Mouse (Mus musculus) limb, embryonic 13.5 days (tissue): ENCODE results near the gene Kcnj9. TPM values are rescaled to one million over a fixed set of nuclear protein-coding genes. Genes with fewer than 3 reads are reported as not detected.

Source experiments
- ATAC-seq: fragments of 200-750 bp; cut with Nextera tagmentation; 2 replicates; pipeline ENCODE4 v1.8.0; 2017; ENCODE audit warnings: low read depth, moderate number of reproducible peaks, moderate TSS enrichment; ENCODE audit not compliant: low FRiP score
- H3K27ac ChIP-seq: fragments of 300-500 bp; sonication (generic); 2 replicates; pipeline ENCODE4 v1.5.1; 2015; ENCODE audit warnings: inconsistent platforms, mild to moderate bottlenecking, moderate library complexity
- H3K27me3 ChIP-seq: fragments of 300-500 bp; sonication (generic); 2 replicates; pipeline ENCODE4 v1.6.1; 2015; ENCODE audit warnings: mild to moderate bottlenecking, inconsistent platforms
- H3K36me3 ChIP-seq: fragments of 300-500 bp; sonication (generic); 2 replicates; pipeline ENCODE4 v1.6.1; 2015; ENCODE audit warnings: inconsistent platforms, mild to moderate bottlenecking, moderate library complexity
- H3K4me1 ChIP-seq: fragments of 300-500 bp; sonication (generic); 2 replicates; pipeline ENCODE4 v1.6.1; 2015; ENCODE audit warnings: inconsistent platforms
- H3K4me2 ChIP-seq: fragments of 300-500 bp; sonication (generic); replicated peaks from 2 replicates; pipeline ENCODE4 v1.6.1; 2015; ENCODE audit warnings: inconsistent platforms, mild to moderate bottlenecking, moderate library complexity
- H3K4me3 ChIP-seq: fragments of 300-500 bp; sonication (generic); 2 replicates; pipeline ENCODE4 v1.5.1; 2015; ENCODE audit warnings: moderate library complexity, mild to moderate bottlenecking, inconsistent platforms
- H3K9ac ChIP-seq: fragments of 300-500 bp; sonication (generic); 2 replicates; pipeline ENCODE4 v1.6.1; 2015; ENCODE audit warnings: mild to moderate bottlenecking, inconsistent platforms
- H3K9me3 ChIP-seq: fragments of 300-500 bp; sonication (generic); 2 replicates; pipeline ENCODE4 v1.6.1; 2016; ENCODE audit warnings: inconsistent platforms
- WGBS: fragments of 180-500 bp; shearing (Covaris S2); methylation state at CpG from one replicate; pipeline ENCODE4 v1.1.7; 2015; 5-methylcytosine and 5-hydroxymethylcytosine counted together
- polyA plus RNA-seq: library from polyadenylated mRNA; unstranded; fragments of >200 nt; fragmentation: Nextera tagmentation; extraction: Ambion mirVana; gene quantifications from 2 replicates; pipeline ENCODE4 v1.2.1, GENCODE M21; 2015

Gene Kcnj9
- polyA plus RNA-seq, 1 experiment from 2014 or later: 0.06 TPM

GRCm38 (mm10) chr1:172309699-172310398 lies 19.3 kb downstream of the Kcnj9 start:
- peak; percentile 81 for ATAC-seq
- H3K36me3 ChIP-seq: no peaks in the 10 kb centered on the region
- 2% methylated on average over 14 of the region's 14 CpGs for WGBS

DNA sequence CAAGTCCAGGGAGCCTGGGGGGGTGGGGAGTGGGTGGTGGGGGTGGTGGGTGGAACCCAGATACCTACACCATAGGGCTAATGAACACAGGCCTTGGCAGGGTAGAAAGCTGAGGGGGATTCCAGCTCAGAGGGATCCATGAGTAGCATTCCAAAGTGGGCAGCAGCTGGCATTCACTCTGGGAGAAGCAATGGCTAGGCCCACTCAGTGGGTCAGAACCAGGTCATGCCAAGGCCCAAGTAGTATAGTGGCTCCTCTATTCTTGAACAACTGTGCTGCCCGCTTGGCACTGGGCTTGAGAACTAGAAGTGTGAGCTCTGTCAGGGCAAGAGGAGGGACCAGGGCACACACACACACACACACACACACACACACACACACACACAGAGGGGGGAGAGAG lies 20.7 kb downstream of the Kcnj9 start:
- Histone ChIP-seq H3K4me2 (no peak overlapping the region), H3K9ac (peak overlapping the region; percentile 19; the same call in 1 of the 2 replicates), H3K4me1 (peaks cover 44% of the 10 kb centered on the region), H3K27me3 (no peaks in the 10 kb centered on the region), H3K36me3 (no peaks in the 10 kb centered on the region), H3K27ac (peak overlapping the region; percentile 79; the same call in 1 of the 2 replicates), H3K9me3 (no peaks in the 10 kb centered on the region), H3K4me3 (no peak overlapping the region)
- no peak for ATAC-seq
- no CpG with 5 or more reads among the region's 1 CpGs for WGBS

More at GRCm38 (mm10) chr1:172309699-172310398, 19.3 kb downstream of the Kcnj9 start:
- H3K4me3 ChIP-seq: peak overlapping the region; percentile 31
- H3K9ac ChIP-seq: peak overlapping the region; percentile 62
- peaks cover 47% of the 10 kb centered on the region for H3K4me1 ChIP-seq
- H3K27me3 ChIP-seq: no peaks in the 10 kb centered on the region
- H3K4me2 ChIP-seq: peak overlapping the region; percentile 93
- peak overlapping the region; percentile 89 for H3K27ac ChIP-seq
- H3K9me3 ChIP-seq: no peaks in the 10 kb centered on the region

DNA sequence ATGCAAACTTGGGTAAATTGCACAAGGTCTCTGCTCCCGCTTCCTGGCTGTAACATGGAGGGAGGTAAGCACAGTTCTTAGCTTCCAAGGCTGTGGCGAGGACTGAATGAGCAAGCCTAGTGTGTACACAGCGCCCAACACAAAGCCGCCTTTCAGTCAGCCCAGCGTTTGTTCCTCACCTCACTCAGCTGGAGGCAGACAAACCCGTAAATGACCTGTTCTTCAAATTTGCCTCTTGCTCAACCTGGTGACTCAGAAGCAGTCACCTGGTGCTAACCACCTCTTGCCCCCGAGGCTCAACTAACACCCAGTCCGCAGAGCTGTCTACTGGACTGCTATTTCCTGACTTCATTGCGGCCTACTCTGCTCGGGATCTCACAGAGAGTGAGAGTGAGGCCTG lies 21.2 kb downstream of the Kcnj9 start:
- Histone ChIP-seq H3K27ac (peak overlapping the region; percentile 79; the same call in 1 of the 2 replicates), H3K36me3 (no peaks in the 10 kb centered on the region), H3K4me2 (no peak overlapping the region), H3K9me3 (no peaks in the 10 kb centered on the region), H3K27me3 (no peaks in the 10 kb centered on the region), H3K9ac (peak overlapping the region; percentile 19; the same call in 1 of the 2 replicates), H3K4me3 (no peak overlapping the region), H3K4me1 (peaks cover 44% of the 10 kb centered on the region)
- no peak for ATAC-seq
- WGBS: 53% methylated on average over 10 of the region's 10 CpGs

- Histone ChIP-seq H3K4me3 (no peak overlapping the region), H3K9me3 (no peaks in the 10 kb centered on the region), H3K27me3 (no peaks in the 10 kb centered on the region), H3K9ac (no peak overlapping the region), H3K4me1 (peaks cover 51% of the 10 kb centered on the region), H3K27ac (0 out of 2 replicates have a peak overlapping the region, but pooled peaks have one; percentile 39), H3K4me2 (no peak overlapping the region), H3K36me3 (no peaks in the 10 kb centered on the region)
- ATAC-seq: no peak
- WGBS: 84% methylated on average over 6 of the region's 6 CpGs
Measured at GRCm38 (mm10) chr1:172306885-172307284, 22.2 kb downstream of the Kcnj9 start.

DNA sequence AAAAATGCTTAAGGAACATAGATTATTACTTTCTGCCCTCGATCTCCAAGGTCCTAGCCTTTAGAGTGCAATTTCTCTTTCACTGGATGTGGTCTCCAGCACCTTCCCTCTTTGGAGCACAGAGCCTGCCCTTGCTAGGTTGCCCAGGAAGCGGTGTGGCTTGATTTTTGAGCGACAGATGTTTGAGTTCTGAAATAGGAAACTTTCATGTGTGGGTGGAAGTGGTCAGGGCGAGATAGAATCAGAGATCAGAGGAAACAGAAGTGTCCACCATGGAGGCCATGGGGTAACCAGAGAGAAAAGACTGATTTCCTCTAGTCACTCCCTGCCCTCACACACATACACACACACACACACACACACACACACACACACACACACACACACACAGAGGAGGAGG lies 22.9 kb downstream of the Kcnj9 start:
- no peak overlapping the region for H3K4me3 ChIP-seq
- H3K36me3 ChIP-seq: no peaks in the 10 kb centered on the region
- H3K27ac ChIP-seq: no peak overlapping the region; the same call in 1 of the 2 replicates
- 73% methylated on average over 4 of the region's 4 CpGs for WGBS
- no peaks in the 10 kb centered on the region for H3K27me3 ChIP-seq
- no peak overlapping the region for H3K4me2 ChIP-seq
- ATAC-seq: no peak
- H3K4me1 ChIP-seq: peaks cover 58% of the 10 kb centered on the region
- no peaks in the 10 kb centered on the region for H3K9me3 ChIP-seq
- no peak overlapping the region for H3K9ac ChIP-seq

- H3K9ac ChIP-seq: no peak overlapping the region
- no peak for ATAC-seq
- H3K9me3 ChIP-seq: no peaks in the 10 kb centered on the region
- H3K36me3 ChIP-seq: no peaks in the 10 kb centered on the region
- H3K4me3 ChIP-seq: no peak overlapping the region
- WGBS: 77% methylated on average over 3 of the region's 3 CpGs
- no peaks in the 10 kb centered on the region for H3K27me3 ChIP-seq
- H3K4me2 ChIP-seq: no peak overlapping the region
- peaks cover 58% of the 10 kb centered on the region for H3K4me1 ChIP-seq
- no peak overlapping the region for H3K27ac ChIP-seq
Measured at GRCm38 (mm10) chr1:172305635-172306034, 23.5 kb downstream of the Kcnj9 start.

DNA sequence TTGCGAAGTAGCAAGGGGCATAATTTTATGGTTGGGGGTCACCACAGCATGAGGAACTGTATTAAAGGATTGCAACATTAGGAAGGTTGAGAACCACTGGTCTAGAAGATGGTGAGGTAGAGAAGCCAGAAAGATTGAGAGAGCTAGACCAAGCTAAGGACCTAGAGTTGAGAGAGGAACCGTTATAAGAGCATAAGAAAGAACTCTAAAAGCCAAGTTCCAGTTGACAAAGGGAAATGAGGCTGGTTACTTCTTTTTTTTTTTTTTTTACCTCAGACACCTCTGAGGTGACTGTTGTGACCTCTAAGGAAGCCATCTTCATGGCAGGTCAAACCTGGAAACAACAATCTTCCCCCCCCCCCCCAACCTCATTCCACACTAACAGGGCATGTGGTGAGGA lies 24.0 kb downstream of the Kcnj9 start:
- Histone ChIP-seq H3K27ac (no peak overlapping the region), H3K9ac (no peak overlapping the region), H3K36me3 (no peaks in the 10 kb centered on the region), H3K27me3 (no peaks in the 10 kb centered on the region), H3K4me2 (no peak overlapping the region), H3K4me1 (peaks cover 58% of the 10 kb centered on the region), H3K4me3 (no peak overlapping the region), H3K9me3 (no peaks in the 10 kb centered on the region)
- 91% methylated on average over 2 of the region's 2 CpGs for WGBS
- ATAC-seq: no peak

GRCm38 (mm10) chr1:172304443-172304842 lies 24.7 kb downstream of the Kcnj9 start:
- H3K4me1 ChIP-seq: peaks cover 60% of the 10 kb centered on the region
- H3K9ac ChIP-seq: no peak overlapping the region
- H3K4me3 ChIP-seq: no peak overlapping the region
- no peaks in the 10 kb centered on the region for H3K9me3 ChIP-seq
- no peaks in the 10 kb centered on the region for H3K27me3 ChIP-seq
- 68% methylated on average over 6 of the region's 6 CpGs for WGBS
- H3K27ac ChIP-seq: no peak overlapping the region
- H3K36me3 ChIP-seq: no peaks in the 10 kb centered on the region
- no peak for ATAC-seq
- H3K4me2 ChIP-seq: no peak overlapping the region

DNA sequence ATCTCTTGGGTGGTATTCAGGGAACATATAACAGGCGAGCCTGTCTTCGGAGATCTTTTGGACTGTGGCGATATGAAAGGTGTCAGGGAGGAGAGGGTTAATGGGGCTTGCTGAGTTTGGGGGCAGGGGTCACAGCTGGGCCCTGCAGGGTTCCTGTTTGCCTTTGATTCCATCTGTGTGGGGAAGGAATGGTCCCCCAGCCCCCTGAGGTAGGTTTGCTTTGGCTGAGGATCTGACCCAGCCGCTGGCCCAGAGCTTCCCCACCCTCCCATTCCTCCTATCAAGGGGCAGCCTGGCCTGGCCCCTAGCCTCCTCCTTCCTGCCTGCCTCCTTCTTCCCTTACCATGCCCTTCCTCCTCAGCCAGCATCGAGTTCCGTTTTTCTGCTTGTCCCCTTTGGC lies 26.3 kb downstream of the Kcnj9 start:
- H3K36me3 ChIP-seq: no peaks in the 10 kb centered on the region
- no peaks in the 10 kb centered on the region for H3K9me3 ChIP-seq
- peaks cover 59% of the 10 kb centered on the region for H3K4me1 ChIP-seq
- H3K27ac ChIP-seq: peak overlapping the region; percentile 39; the same call in 1 of the 2 replicates
- no peak overlapping the region for H3K4me3 ChIP-seq
- no peak for ATAC-seq
- no peak overlapping the region for H3K4me2 ChIP-seq
- 11% methylated on average over 6 of the region's 6 CpGs for WGBS
- H3K27me3 ChIP-seq: no peaks in the 10 kb centered on the region
- no peak overlapping the region for H3K9ac ChIP-seq

- ATAC-seq: no peak
- Histone ChIP-seq H3K9ac (no peak overlapping the region), H3K4me3 (no peak overlapping the region), H3K4me2 (no peak overlapping the region), H3K27me3 (no peaks in the 10 kb centered on the region), H3K36me3 (no peaks in the 10 kb centered on the region), H3K4me1 (peaks cover 62% of the 10 kb centered on the region), H3K27ac (no peak overlapping the region), H3K9me3 (no peaks in the 10 kb centered on the region)
- 61% methylated on average over 3 of the region's 3 CpGs for WGBS
Measured at GRCm38 (mm10) chr1:172302311-172302710, 26.8 kb downstream of the Kcnj9 start.

DNA sequence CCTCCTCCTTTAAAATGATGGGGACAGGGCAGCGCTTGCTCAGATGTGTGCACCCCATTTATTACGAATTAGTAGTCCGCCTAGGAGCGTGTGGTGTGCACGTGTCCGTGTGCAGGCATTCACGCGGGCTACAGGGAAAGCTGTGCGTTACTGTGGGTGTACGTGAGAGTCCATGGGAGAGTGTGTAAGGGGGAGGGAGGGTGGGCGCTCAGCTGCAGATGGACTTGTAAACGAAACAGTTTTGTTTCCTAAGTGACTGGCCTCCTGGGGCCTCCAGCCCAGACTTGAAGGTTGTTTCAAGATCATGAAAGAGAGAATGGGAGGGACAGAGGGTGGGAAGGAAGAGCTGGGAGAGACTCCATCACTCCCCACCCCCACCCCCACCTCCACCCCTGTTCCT lies 27.9 kb downstream of the Kcnj9 start:
- Histone ChIP-seq H3K4me3 (no peak overlapping the region), H3K27me3 (no peaks in the 10 kb centered on the region), H3K9me3 (no peaks in the 10 kb centered on the region), H3K36me3 (no peaks in the 10 kb centered on the region), H3K27ac (peak overlapping the region; percentile 39; the same call in 1 of the 2 replicates), H3K9ac (no peak overlapping the region), H3K4me2 (no peak overlapping the region), H3K4me1 (peaks cover 72% of the 10 kb centered on the region)
- 17% methylated on average over 12 of the region's 12 CpGs for WGBS
- peak; percentile 41; the same call in 1 of the 2 replicates for ATAC-seq

- 66% methylated on average over 5 of the region's 5 CpGs for WGBS
- Histone ChIP-seq H3K27me3 (no peaks in the 10 kb centered on the region), H3K4me1 (peaks cover 81% of the 10 kb centered on the region), H3K9me3 (no peaks in the 10 kb centered on the region), H3K27ac (0 out of 2 replicates have a peak overlapping the region, but pooled peaks have one; percentile 28), H3K36me3 (no peaks in the 10 kb centered on the region), H3K9ac (no peak overlapping the region), H3K4me2 (no peak overlapping the region), H3K4me3 (no peak overlapping the region)
- ATAC-seq: no peak
Measured at GRCm38 (mm10) chr1:172300247-172300646, 28.9 kb downstream of the Kcnj9 start.

DNA sequence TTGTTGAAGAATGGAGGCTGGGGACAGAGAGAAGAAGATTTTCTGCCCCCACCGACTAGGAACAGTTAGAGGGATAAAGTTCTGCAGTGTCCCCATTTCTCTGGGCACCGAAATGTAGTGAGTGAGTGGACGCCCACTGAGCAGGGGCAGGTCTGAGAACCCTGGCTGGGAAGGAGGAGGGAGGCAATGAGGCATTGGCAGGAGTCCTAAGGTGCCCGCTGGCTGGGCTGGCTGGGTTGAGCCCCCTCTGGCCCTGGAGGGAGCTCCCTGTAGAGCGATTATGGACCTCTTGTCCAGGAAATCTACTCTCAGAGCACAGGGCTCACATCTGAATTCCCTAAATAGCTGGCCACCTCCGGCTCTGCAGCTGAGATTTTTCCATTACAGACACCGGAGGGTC lies 29.6 kb downstream of the Kcnj9 start:
- ATAC-seq: no peak
- Histone ChIP-seq H3K9ac (no peak overlapping the region), H3K27ac (no peak overlapping the region), H3K4me1 (peaks cover 88% of the 10 kb centered on the region), H3K27me3 (no peaks in the 10 kb centered on the region), H3K36me3 (no peaks in the 10 kb centered on the region), H3K4me3 (no peak overlapping the region), H3K4me2 (no peak overlapping the region), H3K9me3 (no peaks in the 10 kb centered on the region)
- WGBS: 58% methylated on average over 7 of the region's 7 CpGs
